Mouse (Mus musculus): ENCODE measurements around the gene Nphs2. TPM values are rescaled to one million over a fixed set of nuclear protein-coding genes. Genes with fewer than 3 reads are reported as not detected.

Gene Nphs2
- polyA plus RNA-seq (2014; fragmentation: Illumina TruSeq; extraction: RNeasy Lipid Tissue Mini Kit (QIAGEN cat#74804)), result 5.2 TPM

DNA sequence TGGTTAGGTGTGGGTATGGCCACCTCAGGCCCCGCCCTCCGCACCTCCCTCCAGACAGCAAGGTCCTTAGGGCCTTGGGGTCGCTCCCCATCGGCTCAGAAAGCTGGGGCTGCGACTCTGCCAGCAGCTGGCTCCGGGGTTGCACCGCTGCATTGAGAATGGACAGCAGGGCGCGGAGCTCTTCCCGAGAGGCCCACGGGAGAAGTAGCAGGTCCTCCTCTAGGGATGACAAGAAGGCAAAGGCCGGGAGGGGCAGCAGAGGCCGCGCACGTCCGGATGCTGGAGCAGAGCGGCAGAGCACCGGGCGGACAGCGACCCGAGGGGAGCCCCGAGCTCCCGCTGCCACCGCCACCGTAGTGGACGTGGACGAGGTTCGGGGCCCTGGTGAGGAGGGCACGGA is at the start of gene Nphs2:
Nphs2 (plus strand) TSS at position 98 of the 400 bp plus-strand sequence.

DNA sequence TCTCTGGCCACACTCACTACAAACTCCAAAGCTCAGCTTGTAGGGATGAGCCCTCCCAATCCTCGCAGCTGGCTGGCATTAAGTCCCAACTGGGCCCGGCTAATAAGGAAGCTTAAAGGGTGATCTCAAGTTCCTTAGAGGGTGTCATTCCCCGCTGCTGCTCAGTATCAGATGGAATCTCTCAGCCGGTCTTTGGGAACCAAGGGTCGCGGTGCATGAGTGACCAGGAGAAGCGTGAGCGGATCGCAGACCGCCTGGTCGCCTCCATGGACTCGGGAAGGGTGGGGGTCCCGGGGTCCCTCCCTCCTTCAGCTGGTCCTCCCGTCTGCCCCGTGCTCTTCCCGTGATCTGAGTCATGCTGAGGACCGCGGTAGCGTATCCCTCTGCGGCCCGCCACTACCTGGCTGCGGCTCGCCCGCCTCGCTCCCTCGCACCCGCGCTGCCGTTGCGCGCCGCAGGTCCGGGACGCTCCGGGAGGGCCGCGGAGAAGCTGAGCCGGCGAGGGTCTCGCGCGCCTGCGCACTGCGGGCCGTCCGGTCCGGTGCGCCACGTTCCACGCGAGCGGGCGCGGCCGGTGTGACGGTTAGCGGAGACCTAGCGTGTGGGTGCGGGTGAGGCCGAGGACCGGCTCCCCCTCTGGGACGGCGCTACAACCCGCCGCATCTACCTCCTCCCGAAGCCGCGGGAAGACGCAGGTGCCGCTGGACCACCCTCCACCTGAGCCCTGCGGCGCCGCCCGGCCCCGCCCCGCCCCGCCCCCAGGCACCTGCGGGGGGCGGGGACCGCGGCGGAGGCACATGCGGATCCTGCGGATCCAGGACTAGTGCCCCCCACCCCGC is 7.4 kb upstream of the Nphs2 start, which contains the start of gene Tdrd5:
Tdrd5 (minus strand) TSS at position 754 of the 839 bp plus-strand sequence.

DNA sequence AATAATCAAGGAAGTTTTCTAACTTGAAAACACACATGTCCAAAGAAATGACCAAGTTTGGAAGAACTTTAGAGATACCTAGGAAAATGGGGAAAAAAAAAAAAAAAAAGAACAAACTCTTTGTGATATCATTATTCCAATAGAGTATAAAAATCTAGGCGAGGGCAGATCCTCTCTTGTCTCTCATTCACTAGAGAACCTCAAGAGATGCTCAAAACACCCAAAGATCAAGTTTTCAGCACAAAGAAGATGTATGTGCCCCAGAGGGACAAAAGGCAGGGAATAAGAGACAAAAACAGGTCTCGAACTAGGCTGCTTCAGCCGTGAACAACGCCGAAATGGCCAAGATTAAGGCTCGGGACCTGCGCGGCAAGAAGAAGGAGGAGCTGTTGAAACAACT is 55.2 kb downstream of the Nphs2 start, which contains the start of gene Gm2000:
Gm2000 (plus strand) TSS at position 301 of the 400 bp plus-strand sequence.

Other genes starting within 250 kb of the Nphs2 start
- gene Fam163a, start 105.7 kb upstream of the Nphs2 start, polyA plus RNA-seq (2014; fragmentation: Illumina TruSeq; extraction: RNeasy Lipid Tissue Mini Kit (QIAGEN cat#74804)), result 1.3 TPM
- gene Tdrd5, start 7.1 kb upstream of the Nphs2 start, polyA plus RNA-seq (2014; fragmentation: Illumina TruSeq; extraction: RNeasy Lipid Tissue Mini Kit (QIAGEN cat#74804)), result 29.8 TPM
- gene Gm2000, start 55.3 kb downstream of the Nphs2 start, polyA plus RNA-seq (2014; fragmentation: Illumina TruSeq; extraction: RNeasy Lipid Tissue Mini Kit (QIAGEN cat#74804)), result 8.0 TPM
- gene Axdnd1, start 110.4 kb downstream of the Nphs2 start, polyA plus RNA-seq (2014; fragmentation: Illumina TruSeq; extraction: RNeasy Lipid Tissue Mini Kit (QIAGEN cat#74804)), result 7.9 TPM
- gene Soat1, start 163.6 kb downstream of the Nphs2 start, polyA plus RNA-seq (2014; fragmentation: Illumina TruSeq; extraction: RNeasy Lipid Tissue Mini Kit (QIAGEN cat#74804)), result 616 TPM
- 7.5 TPM for gene Gm10031, start 213.3 kb downstream of the Nphs2 start, polyA plus RNA-seq (2014; fragmentation: Illumina TruSeq; extraction: RNeasy Lipid Tissue Mini Kit (QIAGEN cat#74804))
- 16.1 TPM for gene Abl2, start 248.1 kb downstream of the Nphs2 start, polyA plus RNA-seq (2014; fragmentation: Illumina TruSeq; extraction: RNeasy Lipid Tissue Mini Kit (QIAGEN cat#74804))

Measured in ovary, adult 10 weeks (tissue).